Mouse (Mus musculus): ENCODE measurements around the gene Kng1.
"Not testable (repeated sequence)": the region's sequence is repeated elsewhere in the genome, so short reads cannot be mapped to it uniquely, and the experiment has no call there.

Gene Kng1

DNA sequence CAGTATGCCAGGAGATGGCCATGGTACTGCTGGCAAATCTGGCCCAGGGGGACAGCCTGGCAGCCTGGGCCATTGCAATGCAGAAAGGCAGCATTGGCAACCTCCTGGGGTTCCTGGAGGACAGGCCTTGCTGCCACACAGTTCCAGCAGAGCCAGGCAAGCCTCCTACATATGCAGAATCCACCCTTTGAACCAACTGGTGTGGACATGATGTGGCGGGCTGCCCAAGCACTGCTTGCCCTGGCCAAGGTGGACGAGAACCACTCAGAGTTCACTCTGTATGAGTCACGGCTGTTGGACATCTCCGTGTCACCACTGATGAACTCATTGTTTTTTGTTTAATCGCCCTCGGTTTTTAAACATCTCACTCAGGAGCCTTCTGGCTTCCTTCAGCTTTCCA lies 36.5 kb downstream of the Kng1 start:
- DNase-seq (ENCODE audit: low spot score in 2 of 2) = no peak

DNA sequence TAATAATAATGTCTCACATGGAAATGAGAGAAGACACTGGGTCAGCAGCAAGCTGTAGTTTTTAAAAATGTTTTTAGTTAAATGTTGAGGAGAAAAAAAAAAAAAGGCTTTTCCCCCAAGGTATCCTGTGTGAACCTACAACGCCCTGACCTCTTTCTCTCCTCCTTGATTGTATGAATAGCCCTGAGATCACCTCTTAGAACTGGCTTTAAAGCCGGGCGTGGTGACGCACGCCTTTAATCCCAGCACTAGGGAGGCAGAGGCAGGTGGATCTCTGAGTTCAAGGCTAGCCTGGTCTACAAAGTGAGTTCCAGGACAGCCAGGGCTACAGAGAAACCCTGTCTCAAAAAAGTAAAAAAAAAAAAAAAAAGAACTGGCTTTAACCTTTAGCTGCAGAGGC lies 37.9 kb downstream of the Kng1 start:
- DNase-seq (ENCODE audit: low spot score in 2 of 2) = not testable (repeated sequence)

DNA sequence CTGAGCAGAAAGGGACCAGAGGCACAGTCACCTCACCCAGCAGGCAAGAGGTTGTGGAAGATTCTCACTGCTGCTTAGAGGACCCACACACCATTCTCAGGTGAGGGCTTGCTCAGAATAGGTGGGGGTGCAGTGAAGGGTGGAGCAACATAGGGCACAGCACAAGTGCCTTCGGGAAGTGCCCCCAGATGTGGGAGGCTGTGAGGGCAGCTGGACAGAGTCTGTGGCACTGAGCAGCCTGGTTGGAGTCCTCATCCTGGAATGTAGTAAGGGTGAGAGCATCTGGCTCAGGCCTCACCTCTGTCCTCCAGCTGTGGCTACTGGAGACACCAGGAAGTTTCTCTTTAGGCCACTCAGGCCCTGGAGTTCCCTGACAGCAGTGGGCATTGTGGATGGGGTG lies 39.2 kb downstream of the Kng1 start:
- DNase-seq (ENCODE audit: low spot score in 2 of 2) = not testable (repeated sequence)

DNA sequence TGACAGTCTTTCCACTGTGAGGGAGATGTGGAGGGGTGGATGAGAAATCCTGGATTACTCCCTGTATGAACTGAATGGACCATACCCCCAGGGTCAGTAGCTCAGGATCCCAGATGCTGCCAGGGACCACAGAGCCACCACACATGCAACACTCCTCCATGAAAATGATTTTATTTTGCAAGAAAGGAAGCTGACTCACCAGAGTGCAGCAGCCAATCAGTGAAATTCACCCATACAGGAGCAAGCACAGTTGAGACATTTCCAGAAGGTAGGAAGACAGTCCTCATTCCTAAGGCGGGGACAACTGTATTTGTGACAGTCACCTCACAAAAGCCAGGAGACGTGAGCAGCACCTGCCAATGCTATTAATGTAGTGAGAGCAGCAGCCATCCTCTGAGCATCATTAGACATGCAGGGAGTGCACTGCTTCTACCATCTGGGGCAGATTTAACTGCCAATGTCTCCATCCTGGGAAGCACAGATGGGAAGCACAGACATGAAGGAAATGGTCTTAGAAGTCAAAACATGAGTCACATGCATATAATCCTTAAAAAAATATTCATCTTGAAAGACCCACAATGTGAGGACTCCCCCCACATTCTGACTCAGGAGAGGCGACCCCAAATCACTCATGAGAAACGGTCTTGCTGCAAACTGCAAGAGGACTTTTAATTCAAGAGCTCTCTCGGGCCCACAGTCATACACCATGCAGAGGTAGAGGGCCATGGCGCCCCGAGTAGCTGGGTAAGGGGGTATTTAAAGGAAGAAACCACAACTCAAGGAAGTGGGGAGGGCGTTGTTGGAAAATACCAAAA lies 39.8 kb downstream of the Kng1 start:
- peak; percentile 8 to 15 for DNase-seq (ENCODE audit: low spot score in 2 of 2)

DNA sequence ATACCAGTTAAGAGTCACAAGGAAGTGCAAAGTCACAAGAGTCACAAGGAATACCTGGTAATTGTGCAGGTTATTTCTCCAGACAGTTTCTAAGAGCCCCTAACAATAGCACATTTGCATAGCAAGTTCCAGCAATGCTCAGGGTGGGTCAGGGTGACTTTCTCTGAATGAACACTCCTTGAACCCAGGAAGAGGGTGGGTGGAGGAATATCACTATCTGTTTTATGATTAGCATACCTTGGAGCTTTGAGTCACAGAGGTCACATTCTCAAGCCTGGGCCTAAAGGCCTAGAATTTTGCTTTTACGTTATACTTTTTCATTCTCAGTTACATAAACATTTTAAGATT lies 40.4 kb downstream of the Kng1 start:
- DNase-seq (ENCODE audit: low spot score in 2 of 2) = not testable (repeated sequence)

DNA sequence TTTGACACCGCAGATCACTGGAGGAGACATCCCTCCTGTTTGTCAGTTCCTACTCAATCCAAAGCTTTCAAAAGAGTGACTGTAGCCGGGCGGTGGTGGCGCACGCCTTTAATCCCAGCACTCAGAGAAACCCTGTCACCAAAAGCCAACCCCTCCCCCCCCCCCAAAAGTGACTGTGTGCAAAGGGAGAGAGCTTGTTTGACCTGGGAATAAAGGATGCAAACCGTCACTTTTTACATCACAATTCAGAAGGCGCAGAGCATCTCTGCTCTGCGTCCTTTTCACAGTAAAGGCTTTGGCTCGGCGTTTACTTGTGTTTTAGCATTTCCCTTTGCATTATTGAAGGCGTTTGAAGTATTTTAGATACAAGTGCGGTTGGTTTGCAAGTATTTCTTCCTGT lies 42.0 kb downstream of the Kng1 start:
- no peak for DNase-seq (ENCODE audit: low spot score in 2 of 2)

DNA sequence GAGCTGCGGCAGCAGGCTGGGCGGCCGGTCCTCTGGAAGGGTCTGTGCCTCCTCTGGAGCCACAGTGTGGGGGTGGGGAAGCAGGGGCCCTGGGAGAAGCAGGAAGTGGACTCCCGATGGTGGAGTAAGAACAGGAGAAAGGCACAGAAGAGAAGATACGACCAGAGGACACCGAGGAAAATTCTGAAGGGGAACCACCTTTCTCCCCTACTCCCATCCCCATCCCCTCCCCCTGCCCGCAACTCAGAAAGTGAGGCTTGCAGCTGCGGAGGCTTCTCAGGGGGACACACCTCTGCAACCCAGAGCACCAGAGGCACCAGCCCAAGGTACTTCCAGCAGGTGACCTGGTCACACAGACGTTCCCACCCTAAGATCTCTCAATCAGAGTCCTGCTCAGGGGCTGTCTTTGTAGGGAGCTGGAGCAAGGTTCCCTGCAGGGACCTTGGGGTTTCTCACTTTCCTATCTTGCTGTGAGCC lies 42.5 kb downstream of the Kng1 start:
- no peak for DNase-seq (ENCODE audit: low spot score in 2 of 2)

DNA sequence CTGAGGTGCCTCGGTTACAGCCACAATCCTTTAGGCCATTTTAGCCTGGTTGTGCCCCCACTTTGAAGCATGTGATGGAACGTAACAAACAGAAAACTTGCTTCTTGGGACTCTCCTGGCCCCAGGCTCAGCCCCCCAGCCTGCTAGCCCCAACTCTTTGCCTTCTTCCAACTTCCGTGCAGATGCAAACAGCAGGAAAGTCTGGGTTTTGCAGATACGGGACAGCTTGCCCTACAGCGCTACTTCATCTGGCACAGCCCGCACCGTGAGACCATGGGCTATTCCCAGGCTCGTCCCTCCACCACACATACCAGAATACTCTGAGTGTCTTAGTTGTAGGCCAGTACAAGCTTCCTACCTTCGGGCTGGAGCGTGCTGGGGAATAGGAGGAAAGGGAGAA lies 42.9 kb downstream of the Kng1 start:
- no peak for DNase-seq (ENCODE audit: low spot score in 2 of 2)

DNA sequence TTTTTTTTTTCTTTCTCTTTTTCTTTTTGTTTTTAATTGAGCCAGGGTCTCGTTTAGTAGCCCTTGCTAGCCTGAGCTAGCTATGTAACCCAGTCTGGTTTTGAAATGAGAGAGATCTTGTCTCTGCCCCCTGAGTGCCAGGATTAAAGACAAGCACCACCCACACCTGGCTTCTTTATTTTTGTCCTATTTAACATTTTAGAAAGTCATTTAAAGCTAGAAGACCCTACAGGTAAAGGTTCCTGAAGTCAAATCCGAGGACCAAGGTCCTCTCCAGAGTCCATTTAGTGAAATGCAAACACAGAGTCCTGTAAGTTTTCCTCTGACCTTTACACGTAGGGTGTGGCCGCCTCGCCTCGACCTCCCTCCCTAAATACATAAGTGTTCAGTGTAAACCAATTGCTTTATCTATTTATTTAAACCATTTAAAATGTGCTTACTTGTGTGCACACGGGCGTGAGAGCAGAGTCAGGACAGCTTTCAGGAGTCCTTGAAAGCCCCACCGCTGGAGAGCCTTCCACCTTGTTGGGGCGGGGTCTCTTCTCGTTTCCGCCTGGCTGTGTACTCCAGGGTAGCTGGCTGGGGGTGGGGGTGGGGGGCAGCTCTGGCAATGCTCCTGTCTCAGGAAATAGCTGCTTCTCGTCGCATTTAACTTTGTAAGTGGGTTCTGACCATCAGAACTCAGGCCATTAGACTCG lies 44.8 kb downstream of the Kng1 start:
- DNase-seq (ENCODE audit: low spot score in 2 of 2) = no peak

DNA sequence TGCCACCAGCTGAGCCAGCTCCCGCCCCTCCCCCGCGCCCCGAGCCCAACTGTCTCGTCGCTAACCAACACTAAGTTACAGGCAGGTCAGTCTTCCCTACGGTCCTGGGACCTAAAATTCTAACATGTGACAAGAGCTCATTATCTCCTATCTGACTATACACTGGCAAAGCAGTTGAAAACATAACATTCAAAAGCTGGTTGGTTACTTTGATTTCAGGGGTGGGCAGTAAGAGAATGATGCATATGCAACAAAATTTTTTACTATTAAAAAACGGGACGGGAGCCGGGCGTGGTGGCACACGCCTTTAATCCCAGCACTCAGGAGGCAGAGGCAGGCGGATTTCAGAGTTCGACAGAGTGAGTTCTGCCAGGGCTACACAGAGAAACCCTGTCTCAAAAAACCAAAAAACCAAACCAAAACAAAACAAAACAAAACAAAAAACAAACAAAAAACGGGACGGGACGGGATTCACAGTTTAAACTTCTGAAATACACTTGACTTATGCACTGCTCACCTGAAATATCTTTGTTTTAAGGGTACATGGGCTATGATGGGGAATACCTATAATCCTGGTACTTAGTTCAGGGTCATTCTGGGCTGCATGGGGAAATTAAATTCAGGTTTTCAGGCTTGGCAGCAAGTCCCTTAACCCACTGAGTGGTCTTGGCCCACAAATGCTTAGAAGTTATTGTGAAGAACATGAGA lies 45.5 kb downstream of the Kng1 start:
- DNase-seq (ENCODE audit: low spot score in 2 of 2) = no peak

DNA sequence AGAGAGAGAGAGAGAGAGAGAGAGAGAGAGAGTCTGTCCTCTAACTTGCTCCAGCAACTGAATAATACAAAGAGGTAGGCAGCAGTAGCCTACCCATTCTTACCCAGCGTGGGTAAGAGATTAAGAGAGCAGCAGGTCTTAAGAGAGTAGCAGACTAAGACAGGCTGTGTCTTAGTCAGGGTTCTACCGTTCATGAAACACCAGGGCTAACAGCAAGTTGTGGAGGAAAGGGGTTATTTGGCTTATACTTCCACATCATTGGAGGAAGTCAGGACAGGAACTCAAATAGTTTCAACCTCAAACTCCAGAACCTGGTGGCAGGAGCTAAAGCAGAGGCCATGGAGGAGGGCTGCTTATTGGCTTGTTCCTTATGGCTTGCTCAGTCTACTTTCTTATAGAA lies 46.2 kb downstream of the Kng1 start:
- no peak for DNase-seq (ENCODE audit: low spot score in 2 of 2)

DNA sequence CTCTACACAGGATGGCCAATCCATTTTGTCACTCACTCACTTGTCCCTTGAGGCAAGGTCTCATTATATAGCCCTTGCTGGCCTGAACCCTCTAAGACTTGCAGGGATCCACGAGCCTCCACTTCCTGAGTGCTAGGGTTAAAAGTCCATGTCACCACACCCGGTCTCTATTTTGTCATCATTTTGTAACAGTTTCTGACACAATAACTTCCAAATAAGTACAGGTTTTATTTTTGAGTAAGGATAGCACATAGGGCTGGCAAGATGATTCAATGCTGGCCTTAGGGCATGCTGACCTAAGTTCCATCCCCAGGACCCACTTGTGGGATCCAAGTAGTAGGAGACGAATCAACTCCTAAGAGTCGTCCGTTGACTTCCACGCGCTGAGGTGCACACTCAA lies 48.5 kb downstream of the Kng1 start:
- no peak for DNase-seq (ENCODE audit: low spot score in 2 of 2)

DNA sequence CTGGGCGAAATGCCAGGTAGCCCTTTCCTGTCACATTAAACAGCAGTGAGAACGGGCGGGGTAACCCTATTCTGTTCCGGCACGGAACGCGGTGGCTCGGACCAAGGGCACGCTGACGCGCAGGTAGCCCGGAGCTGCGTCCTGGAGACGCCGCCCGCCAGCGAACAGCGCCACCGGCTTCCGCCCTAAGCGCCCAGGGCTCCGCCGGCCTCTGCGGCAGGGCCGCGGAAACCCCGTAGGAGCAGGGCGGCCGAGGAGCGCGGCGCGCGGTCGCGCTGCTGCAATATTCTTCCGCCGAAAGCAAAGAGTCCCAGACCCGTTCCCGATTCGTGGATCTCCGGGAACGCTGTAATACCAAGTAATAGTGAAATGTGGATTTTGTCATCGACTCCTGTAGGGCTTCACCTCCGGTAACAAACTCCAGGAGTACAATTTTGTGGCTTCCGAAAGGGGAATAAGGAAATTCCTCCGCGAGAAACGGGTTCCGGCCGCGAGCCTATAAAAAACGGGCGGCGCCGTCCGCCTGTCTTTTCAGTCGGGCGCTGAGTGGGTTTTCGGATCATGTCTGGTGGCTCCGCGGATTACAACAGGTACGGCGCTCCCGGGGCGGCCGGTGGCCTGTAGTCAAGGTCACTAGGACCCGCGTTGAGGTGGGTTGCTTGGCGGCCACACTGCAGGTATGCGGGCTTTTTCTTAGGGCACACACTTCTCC lies 49.7 kb downstream of the Kng1 start, which contains the start of gene Eif4a2:
Eif4a2 (plus strand) TSS at position 214 of the 712 bp plus-strand sequence.
- peak; percentile 82 to 87 for DNase-seq (ENCODE audit: low spot score in 2 of 2)

DNA sequence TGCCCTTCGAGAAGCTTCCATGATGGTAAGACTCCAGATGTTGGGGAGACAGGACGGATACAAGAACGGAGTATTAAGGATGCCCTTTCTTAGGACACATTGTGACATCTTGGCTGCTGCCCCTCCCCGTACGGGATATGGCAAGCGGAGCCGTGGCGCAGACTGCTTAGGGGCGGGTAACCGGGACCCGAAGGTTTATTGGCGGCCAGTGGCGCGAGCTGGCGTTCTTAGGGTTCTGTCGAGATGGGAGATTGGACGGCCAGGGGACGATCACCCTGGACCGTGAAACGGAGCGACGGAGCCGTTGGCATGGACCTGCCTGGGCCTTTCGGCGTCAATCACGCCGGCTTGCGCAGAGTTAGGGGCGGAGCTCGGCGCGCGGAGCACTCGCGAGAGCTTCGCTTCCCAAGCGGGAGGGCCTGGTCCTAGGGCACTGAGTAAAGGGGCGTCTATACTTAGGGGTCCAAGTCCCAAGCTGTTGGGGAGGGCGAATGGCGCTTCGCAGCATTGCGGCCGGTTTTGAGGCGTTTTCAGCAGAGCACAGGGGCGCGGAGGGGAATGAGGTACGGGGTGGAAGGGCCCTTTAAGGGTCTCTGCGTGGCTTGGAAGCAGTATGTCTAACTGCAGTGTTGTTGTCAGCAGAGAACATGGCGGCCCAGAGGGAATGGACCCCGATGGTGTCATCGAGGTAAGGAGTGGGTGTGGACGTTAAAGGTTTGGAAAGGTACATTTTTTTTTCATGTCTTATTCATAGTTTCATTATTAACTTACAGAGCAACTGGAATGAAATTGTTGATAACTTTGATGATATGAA lies 50.5 kb downstream of the Kng1 start:
- peak; percentile 72 to 75 for DNase-seq (ENCODE audit: low spot score in 2 of 2)

DNA sequence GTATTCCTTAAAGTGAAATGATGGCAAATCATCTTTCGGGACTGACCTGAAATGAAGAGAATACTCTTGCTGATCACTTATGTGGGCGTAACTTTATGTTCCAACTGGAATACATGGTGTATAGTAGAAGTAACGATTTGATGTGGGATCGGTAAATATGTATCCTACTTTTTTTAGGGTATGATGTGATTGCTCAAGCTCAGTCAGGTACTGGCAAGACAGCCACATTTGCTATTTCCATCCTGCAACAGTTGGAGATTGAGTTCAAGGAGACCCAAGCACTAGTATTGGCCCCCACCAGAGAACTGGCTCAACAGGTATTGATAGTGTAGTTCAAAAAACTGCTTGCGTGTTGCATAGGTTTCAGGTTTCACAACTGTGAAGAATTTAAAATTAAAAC lies 51.3 kb downstream of the Kng1 start:
- no peak for DNase-seq (ENCODE audit: low spot score in 2 of 2)

DNA sequence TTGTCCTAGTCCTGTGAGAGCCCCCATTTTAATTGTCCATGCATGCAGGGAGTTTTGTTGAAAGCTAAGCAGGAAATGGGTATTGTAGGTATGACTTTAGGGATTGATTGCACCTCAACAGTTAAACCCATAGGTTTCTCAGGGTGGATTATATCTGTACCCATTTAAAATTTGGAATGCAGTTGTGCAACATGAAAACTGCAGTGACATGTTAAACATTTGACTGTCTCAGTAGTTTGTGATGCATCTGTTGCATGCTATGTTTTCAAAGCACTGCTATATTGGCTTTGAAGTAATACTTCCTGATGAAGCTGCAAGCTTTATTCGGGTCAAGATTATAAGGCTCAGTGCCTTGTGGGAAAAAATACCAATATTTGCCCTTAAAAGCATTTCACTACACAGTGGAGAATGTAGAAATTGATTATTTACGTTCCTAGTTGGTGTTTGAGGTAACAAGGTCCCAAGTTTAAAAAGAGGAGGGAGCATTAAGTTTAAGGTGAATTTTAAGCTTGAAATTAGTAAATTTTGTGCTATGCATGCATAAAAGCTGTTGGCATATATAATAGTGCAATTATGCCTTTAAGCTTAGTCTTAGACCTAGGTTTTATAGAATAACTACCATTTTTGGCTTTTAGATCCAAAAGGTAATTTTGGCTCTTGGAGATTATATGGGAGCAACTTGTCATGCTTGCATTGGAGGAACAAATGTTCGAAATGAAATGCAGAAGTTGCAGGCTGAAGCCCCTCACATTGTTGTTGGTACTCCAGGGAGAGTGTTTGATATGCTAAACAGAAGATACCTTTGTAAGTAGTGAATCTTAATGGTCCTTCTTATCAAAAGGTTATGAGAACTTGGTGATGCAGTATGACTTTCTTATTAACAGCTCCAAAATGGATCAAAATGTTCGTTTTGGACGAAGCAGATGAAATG lies 52.0 kb downstream of the Kng1 start:
- no peak for DNase-seq (ENCODE audit: low spot score in 2 of 2)

DNA sequence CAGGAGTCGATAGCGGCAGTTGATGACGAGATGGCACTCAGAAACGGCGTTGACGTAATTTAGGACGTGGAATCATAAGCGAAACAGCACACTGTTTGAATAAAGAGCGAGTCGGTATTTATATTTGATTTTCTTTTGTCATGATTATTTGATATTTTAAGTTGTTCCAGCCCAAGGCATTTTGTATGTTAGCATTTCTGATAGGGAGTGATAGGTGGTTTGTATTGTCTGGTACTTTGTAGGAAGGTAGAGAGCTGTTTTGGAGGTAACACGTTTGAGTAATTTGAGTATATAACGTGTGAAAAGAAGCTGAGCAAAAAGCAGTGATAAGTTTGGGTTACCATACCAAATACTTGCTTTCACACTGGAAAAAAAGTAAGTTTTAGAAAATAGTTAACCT lies 54.7 kb downstream of the Kng1 start:
- no peak for DNase-seq (ENCODE audit: low spot score in 2 of 2)

DNA sequence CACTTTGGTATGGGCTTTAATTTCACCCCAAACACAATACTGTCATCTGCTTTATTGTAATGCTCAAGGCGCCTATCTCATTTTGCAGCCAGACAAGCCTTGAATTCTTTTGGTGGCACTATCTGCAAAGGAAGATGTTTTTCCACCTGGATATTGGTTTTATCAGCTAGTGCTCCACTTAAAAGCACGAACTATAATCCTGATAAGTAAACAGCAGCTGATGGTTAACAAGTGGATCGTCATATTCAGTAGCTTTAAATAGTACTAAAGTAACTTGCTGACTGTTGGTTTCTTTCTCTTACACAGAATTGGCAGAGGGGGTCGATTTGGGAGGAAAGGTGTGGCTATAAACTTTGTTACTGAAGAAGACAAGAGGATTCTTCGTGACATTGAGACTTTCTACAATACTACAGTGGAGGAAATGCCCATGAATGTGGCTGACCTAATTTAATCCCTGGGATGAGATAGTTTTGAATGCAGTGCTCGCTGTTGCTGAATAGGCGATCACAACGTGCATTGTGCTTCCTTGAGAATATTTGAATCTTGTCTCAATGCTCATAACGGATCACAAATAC lies 55.3 kb downstream of the Kng1 start:
- DNase-seq (ENCODE audit: low spot score in 2 of 2) = no peak

DNA sequence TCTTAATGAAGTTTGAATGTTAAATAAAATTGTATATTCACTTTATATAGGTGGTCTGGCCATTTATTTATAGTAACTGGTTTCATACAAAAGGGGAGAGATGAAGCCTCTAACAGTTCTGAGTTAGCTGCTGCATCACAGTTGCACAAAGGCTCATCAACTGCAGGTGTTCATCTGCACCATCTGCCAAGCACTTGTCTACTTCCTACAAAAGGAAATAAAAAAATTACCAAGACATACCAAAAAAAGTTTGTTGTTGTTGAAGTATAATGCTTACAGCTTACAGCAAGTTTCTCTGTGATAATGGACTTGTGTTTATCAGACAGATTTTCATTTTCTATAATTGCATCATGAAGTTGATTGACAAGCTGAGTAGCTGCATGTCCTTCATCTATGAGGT lies 56.2 kb downstream of the Kng1 start:
- DNase-seq (ENCODE audit: low spot score in 2 of 2) = no peak

Measured in right cerebral cortex, postnatal 36 days (tissue).